Mouse (Mus musculus) embryo, embryonic 9.5 days (tissue): ENCODE results near the gene Zfp113.

Experiments
- DNase-seq: peaks from one replicate; pipeline ENCODE4 v3.0.0-alpha.2; 2017; ENCODE audit errors: extremely low spot score

Zfp113 gene

DNA sequence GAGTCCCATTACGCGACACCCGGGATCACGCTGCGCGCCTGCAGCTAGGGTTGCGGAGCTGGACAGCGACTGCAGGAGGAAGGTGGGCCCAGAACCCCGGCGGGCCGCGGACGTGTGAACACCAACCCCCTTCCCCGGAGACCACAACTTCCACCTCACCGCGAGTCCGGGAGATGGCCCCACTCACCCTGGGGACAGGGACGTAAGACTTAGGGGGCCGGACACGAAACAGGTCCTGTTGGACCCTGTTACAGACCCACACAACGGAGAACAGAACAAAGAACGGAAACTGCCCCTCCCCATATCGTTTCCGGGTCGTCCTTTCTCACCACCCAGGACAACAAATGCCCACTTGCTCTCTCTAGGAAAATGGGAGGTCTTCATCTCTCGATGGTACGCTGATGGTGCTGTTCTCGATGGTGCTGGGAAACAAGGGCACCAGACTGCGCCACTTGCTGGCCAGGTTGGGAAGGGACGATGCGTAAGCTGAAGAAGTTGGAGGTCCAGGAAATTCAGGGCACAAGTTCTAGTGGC is at the start of gene Zfp113:
Zfp113 (minus strand) TSS at position 302 of the 534 bp plus-strand sequence.
- DNase-seq: peak; percentile 94

- no peak for DNase-seq
Observed at GRCm38 (mm10) chr5:138202086-138202485, 46.5 kb upstream of the Zfp113 start.

GRCm38 (mm10) chr5:138199576-138199975 is 44.0 kb upstream of the Zfp113 start:
- no peak for DNase-seq

DNA sequence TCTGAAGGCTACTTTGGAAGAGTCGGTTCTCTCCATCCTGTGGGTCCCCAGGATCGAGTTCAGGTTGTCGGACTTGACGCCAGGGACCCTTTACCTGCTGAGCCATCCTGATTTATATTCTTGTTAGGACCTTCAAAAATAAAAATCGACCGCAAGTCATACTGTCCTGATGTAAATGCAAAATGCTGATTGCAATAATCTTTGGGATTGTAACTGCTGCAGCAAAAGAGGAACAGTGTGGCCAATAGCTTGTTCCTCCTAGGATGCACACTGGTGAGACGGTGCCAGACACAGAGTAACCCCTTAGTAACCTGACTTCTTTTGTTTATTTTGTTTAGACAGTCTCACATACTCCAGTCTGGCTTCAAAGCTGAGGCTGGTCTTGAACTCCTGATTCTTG is 39.9 kb upstream of the Zfp113 start:
- no peak for DNase-seq

GRCm38 (mm10) chr5:138194755-138195345 is 39.3 kb upstream of the Zfp113 start:
- DNase-seq: peak; percentile 61

- peak; percentile 92 for DNase-seq
Observed at GRCm38 (mm10) chr5:138193771-138194727, 38.5 kb upstream of the Zfp113 start, which contains the start of gene Mblac1. Mblac1 (plus strand) TSS chr5:138194314.

- DNase-seq: peak; percentile 72
Observed at GRCm38 (mm10) chr5:138187661-138188306, 32.2 kb upstream of the Zfp113 start.

- DNase-seq: peak; percentile 88
Observed at GRCm38 (mm10) chr5:138186950-138187638, 31.6 kb upstream of the Zfp113 start, which contains the start of the genes Taf6 and Cnpy4. Taf6 (minus strand) TSS chr5:138187451. Cnpy4 (plus strand) TSS chr5:138187485.

DNA sequence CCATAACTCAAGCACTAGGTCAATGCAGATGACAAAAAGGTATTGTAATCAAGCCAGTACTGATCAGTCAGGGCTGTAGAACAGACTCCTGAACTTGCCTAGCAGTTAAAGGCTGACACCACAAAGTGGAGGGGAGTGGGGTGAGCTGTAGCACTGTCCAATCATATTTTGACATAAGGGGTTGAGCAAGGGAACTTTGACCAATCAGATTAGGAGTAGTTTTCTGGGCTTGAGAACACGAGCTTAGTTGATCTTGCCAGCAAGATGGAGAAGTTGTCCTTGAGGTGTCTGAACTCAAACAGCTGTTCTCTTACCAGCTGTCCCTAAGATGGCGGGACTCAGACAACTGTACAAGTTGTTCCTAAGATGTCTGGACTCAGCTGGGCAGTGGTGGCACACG is 17.7 kb upstream of the Zfp113 start:
- DNase-seq: no peak

GRCm38 (mm10) chr5:138171695-138172491 is 16.3 kb upstream of the Zfp113 start, which contains the start of the genes Ap4m1 and Mcm7:
Ap4m1 (plus strand) TSS chr5:138172002.
Mcm7 (minus strand) TSS chr5:138172422.
- peak; percentile 92 for DNase-seq

DNA sequence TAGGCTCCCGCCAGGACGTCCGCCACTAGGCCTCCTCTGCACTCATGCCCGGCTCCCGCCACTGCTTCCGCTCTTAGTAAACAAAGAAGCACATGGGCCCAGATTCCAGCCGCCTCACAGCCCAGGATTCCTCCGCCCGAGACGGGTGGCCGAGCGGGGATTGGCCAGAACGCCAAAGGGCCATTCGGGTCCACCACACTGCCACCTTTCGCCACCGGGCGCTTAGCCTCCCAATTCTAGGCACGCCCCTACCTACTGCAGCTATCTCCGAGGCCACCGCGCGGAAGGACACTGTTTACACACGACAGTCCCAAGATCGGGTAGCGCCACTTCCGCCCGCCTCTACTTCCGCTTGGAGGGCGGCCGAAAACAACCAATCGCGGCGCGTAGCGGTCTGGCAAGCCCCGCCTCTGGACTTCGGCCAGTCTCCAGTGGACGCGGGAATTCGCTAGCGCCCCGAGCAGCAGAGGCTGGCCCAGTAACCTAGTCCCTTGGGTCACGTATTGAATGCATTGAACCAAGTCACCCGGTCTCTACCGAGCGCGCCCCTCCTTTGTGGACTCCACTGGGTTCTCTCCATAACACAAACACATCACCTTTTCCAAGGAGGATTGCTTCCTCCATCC is 15.5 kb upstream of the Zfp113 start:
- peak; percentile 97 for DNase-seq

GRCm38 (mm10) chr5:138165594-138165993 is 10.1 kb upstream of the Zfp113 start:
- no peak for DNase-seq

DNA sequence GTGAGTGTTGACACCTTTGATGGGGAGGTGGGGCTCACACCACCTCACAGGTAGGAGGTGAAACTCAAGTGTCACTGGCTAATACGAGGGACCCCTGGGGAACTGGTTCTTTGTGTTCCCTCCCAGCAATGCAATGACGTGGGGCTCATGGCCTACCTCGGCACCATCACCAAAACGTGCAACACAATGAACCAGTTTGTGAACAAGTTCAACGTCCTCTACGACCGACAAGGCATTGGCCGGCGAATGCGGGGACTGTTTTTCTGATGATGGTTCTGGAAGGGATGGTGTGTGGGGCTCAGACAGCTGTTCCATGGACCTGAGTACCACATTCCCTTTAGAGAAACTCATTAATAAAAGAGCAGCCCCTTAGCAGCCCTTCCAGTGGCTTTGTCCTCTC is 8.1 kb upstream of the Zfp113 start:
- no peak for DNase-seq

- no peak for DNase-seq
Observed at GRCm38 (mm10) chr5:138163046-138163445, 7.5 kb upstream of the Zfp113 start.

- peak; percentile 95 for DNase-seq
Observed at GRCm38 (mm10) chr5:138160842-138161665, 5.5 kb upstream of the Zfp113 start, which contains the start of gene Cops6. Cops6 (plus strand) TSS chr5:138161071.

DNA sequence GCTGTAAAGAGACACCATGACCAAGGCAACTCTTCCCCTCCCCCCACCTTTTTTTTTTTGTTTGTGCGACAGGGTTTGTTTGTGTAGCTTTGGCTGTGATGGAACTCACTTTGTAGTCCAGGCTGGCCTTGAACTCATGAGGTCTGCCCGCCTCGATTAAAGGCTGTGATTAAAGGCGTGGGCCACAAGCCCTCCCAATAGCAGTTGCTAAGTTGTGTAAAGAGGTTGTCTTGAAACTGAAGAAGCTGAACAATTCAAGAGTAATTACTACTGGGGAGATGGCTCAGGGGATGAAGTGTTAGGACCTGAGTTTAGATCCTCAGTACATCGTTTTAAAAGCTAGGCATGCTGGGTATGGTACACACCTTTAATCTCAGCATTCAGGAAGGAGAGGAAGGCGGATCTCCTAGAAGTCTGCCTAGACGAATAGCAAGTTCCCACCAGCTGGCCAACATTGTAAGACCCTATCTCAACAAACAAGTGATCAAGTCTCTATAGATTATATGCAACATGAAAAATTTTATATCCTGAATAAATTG is 4.7 kb upstream of the Zfp113 start:
- no peak for DNase-seq

DNA sequence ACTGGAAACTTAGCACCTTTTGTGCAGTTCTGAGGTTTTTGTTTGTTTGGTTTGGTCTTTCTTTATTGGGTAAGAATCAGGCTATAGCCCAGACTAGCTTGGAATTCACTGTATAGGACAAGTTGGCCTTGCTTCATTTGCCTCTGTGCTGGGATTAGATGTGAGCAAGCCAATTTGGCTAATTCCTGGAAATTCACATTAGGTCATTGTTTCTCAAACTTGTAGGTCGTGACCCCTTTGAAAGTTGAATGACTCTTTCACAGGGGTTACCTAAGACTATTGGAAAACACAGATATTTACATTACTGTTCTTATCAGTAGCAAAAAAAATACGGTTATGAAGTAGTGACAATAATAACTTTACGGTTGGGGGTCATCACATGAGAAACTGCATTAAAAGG is 1.2 kb downstream of the Zfp113 start:
- DNase-seq: no peak

DNA sequence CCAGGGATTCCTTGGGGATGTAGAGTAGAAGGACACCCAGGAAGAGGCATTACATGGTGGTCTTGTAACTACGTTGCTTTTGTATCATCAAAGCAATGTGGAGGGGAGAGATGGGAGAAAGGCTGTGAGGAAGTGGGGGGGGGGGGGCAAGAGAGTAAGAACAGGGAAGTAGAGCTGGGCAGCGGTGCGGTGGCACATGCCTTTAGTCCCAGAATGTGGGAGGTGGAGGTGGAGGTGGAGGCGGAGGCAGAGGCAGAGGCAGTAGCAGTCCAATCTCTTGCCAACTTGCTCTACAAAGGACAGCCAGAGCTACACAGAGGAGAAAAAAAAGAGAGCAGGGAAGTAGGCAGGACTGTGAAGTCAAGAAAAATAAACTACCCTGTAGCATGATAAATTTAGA is 17.0 kb downstream of the Zfp113 start:
- DNase-seq: no peak
